Mouse (Mus musculus): ENCODE results near the gene Usf1.

DNA sequence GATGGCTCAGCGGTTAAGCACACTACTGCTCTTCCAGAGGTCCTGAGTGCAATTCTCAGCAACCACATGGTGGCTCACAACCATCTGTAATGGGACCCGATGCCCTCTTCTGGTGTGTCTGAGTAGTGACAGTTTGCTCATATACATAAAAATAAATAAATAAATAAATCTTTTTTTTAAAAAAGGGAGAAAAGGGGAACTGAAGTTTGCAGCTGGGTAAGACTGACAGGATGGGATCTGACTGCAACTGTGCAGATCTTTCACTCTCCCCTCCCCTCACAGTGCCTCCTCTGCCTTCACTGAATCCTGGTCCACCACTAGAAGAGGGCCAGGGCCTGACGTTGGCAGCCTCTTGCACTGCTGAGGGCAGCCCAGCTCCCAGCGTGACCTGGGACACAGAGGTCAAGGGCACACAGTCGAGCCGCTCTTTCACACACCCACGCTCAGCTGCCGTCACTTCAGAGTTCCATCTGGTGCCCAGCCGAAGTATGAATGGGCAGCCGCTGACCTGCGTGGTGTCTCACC, 29.0 kb upstream of the Usf1 start:
- TF ChIP-seq POLR2A (IDR thresholded peaks at IDR 0.05; ENCODE audit: extremely low read depth, insufficient read depth, low read length): no peak
- TF ChIP-seq CTCF (IDR thresholded peaks at IDR 0.05; ENCODE audit: extremely low read depth, insufficient read depth, low read length): no peak
